Mouse (Mus musculus): Measurements from ENCODE around the gene Smarcc1.

DNA sequence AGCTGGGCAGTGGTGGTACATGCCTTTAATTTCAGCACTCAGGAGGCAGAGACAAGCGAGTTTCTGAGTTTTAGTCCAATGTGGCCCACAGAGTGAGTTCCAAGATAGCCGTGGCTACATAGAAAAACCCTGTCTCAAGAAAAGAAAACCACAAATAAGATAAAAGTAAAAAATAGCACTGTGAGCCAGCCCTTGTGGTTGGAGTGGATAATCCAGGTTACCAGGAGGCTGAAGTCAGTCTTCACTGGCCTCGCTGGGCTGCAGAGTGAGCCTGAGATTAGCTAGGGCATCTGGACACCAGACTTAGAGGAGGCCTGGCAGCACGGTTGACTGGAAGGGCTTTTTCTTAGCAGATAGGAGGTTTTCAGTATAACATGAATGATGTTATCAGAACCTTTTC, 21.6 kb downstream of the Smarcc1 start:
- TF ChIP-seq CTCF (IDR thresholded peaks at IDR 0.05; ENCODE audit: low read depth), result no peak
- TF ChIP-seq EP300 (optimal IDR thresholded peaks at IDR 0.05), result no peak
